Mouse (Mus musculus) neural tube, embryonic 15.5 days (tissue): ENCODE measurements around the gene Fntb. TPM values are rescaled to one million over a fixed set of nuclear protein-coding genes. Genes with fewer than 3 reads are reported as not detected.

Experiments
- ATAC-seq: fragments of 200-750 bp; cut with Nextera tagmentation; 2 replicates; pipeline ENCODE4 v1.8.0; 2017; ENCODE audit warnings: mild to moderate bottlenecking, moderate TSS enrichment, moderate library complexity; ENCODE audit not compliant: low FRiP score
- H3K27ac ChIP-seq: fragments of 300-500 bp; sonication (generic); replicated peaks from 2 replicates; pipeline ENCODE4 v1.5.1; 2015; ENCODE audit warnings: mild to moderate bottlenecking, inconsistent platforms
- H3K27me3 ChIP-seq: fragments of 300-500 bp; sonication (generic); replicated peaks from 2 replicates; pipeline ENCODE4 v1.6.1; 2015; ENCODE audit warnings: inconsistent platforms
- H3K36me3 ChIP-seq: fragments of 300-500 bp; sonication (generic); 2 replicates; pipeline ENCODE4 v1.6.1; 2015; ENCODE audit warnings: inconsistent platforms
- H3K4me1 ChIP-seq: fragments of 300-500 bp; sonication (generic); 2 replicates; pipeline ENCODE4 v1.6.1; 2015; ENCODE audit warnings: inconsistent platforms
- H3K4me2 ChIP-seq: fragments of 300-500 bp; sonication (generic); 2 replicates; pipeline ENCODE4 v1.6.1; 2015; ENCODE audit warnings: inconsistent platforms, mild to moderate bottlenecking, moderate library complexity
- H3K4me3 ChIP-seq: fragments of 300-500 bp; sonication (generic); replicated peaks from 2 replicates; pipeline ENCODE4 v1.5.1; 2015; ENCODE audit warnings: mild to moderate bottlenecking, inconsistent platforms
- H3K9ac ChIP-seq: fragments of 300-500 bp; sonication (generic); replicated peaks from 2 replicates; pipeline ENCODE4 v1.6.1; 2015; ENCODE audit warnings: mild to moderate bottlenecking, inconsistent platforms
- H3K9me3 ChIP-seq: fragments of 300-500 bp; sonication (generic); replicated peaks from 2 replicates; pipeline ENCODE4 v1.6.1; 2016; ENCODE audit warnings: inconsistent platforms
- WGBS: fragments of 180-500 bp; shearing (Covaris S2); methylation state at CpG from one replicate; pipeline ENCODE4 v1.1.7; 2015; ENCODE audit warnings: mixed read lengths; 5-methylcytosine and 5-hydroxymethylcytosine counted together
- polyA plus RNA-seq: library from polyadenylated mRNA; unstranded; fragments of >200 nt; fragmentation: Nextera tagmentation; extraction: Ambion mirVana; gene quantifications from 2 replicates; pipeline ENCODE4 v1.2.1, GENCODE M21; 2015

Fntb gene
- polyA plus RNA-seq, 1 experiment from 2014 or later: 41.5 TPM

GRCm38 (mm10) chr12:76798008-76798720 lies 32.8 kb downstream of the Fntb start:
- Histone ChIP-seq H3K9ac (no peak overlapping the region), H3K4me3 (no peak overlapping the region), H3K4me1 (no peaks in the 10 kb centered on the region), H3K9me3 (no peaks in the 10 kb centered on the region), H3K27ac (no peak overlapping the region), H3K36me3 (peaks cover 16% of the 10 kb centered on the region), H3K4me2 (no peak overlapping the region), H3K27me3 (no peaks in the 10 kb centered on the region)
- WGBS: 59% methylated on average over 5 of the region's 5 CpGs
- ATAC-seq: no peak

- no peak overlapping the region for H3K4me3 ChIP-seq
- no peaks in the 10 kb centered on the region for H3K9me3 ChIP-seq
- peaks cover 16% of the 10 kb centered on the region for H3K36me3 ChIP-seq
- no peaks in the 10 kb centered on the region for H3K4me1 ChIP-seq
- H3K27me3 ChIP-seq: no peaks in the 10 kb centered on the region
- H3K27ac ChIP-seq: no peak overlapping the region
- WGBS: 95% methylated on average over 10 of the region's 10 CpGs
- ATAC-seq: no peak
- H3K9ac ChIP-seq: no peak overlapping the region
- H3K4me2 ChIP-seq: no peak overlapping the region
Measured at GRCm38 (mm10) chr12:76803028-76803427, 37.6 kb downstream of the Fntb start.

GRCm38 (mm10) chr12:76803700-76804252 lies 38.4 kb downstream of the Fntb start:
- no peaks in the 10 kb centered on the region for H3K4me1 ChIP-seq
- H3K36me3 ChIP-seq: peaks cover 16% of the 10 kb centered on the region
- no peaks in the 10 kb centered on the region for H3K27me3 ChIP-seq
- no peaks in the 10 kb centered on the region for H3K9me3 ChIP-seq
- no peak overlapping the region for H3K4me2 ChIP-seq
- no peak overlapping the region for H3K9ac ChIP-seq
- H3K27ac ChIP-seq: no peak overlapping the region
- H3K4me3 ChIP-seq: no peak overlapping the region
- WGBS: 58% methylated on average over 7 of the region's 7 CpGs
- ATAC-seq: no peak

- Histone ChIP-seq H3K4me1 (no peaks in the 10 kb centered on the region), H3K27me3 (no peaks in the 10 kb centered on the region), H3K27ac (no peak overlapping the region), H3K36me3 (peaks cover 3% of the 10 kb centered on the region; the same call in 1 of the 2 replicates), H3K9ac (no peak overlapping the region), H3K4me3 (no peak overlapping the region), H3K4me2 (no peak overlapping the region), H3K9me3 (no peaks in the 10 kb centered on the region)
- no peak for ATAC-seq
- WGBS: 91% methylated on average over 10 of the region's 10 CpGs
Measured at GRCm38 (mm10) chr12:76805056-76805811, 39.8 kb downstream of the Fntb start.

- no peak overlapping the region for H3K9ac ChIP-seq
- no peaks in the 10 kb centered on the region for H3K27me3 ChIP-seq
- no peaks in the 10 kb centered on the region for H3K4me1 ChIP-seq
- no peak overlapping the region for H3K4me2 ChIP-seq
- H3K9me3 ChIP-seq: no peaks in the 10 kb centered on the region
- no peak overlapping the region for H3K27ac ChIP-seq
- 84% methylated on average over 10 of the region's 10 CpGs for WGBS
- no peak for ATAC-seq
- H3K36me3 ChIP-seq: peaks cover 4% of the 10 kb centered on the region; the same call in 1 of the 2 replicates
- H3K4me3 ChIP-seq: no peak overlapping the region
Measured at GRCm38 (mm10) chr12:76807796-76808195, 42.4 kb downstream of the Fntb start.

- no peak overlapping the region for H3K9ac ChIP-seq
- ATAC-seq: no peak
- H3K4me1 ChIP-seq: 0 out of 2 replicates have a peak, but pooled peaks cover 2% of the 10 kb centered on the region
- H3K9me3 ChIP-seq: no peaks in the 10 kb centered on the region
- 92% methylated on average over 5 of the region's 5 CpGs for WGBS
- H3K27me3 ChIP-seq: no peaks in the 10 kb centered on the region
- H3K27ac ChIP-seq: no peak overlapping the region
- H3K36me3 ChIP-seq: peaks cover 4% of the 10 kb centered on the region; the same call in 1 of the 2 replicates
- H3K4me2 ChIP-seq: no peak overlapping the region
- no peak overlapping the region for H3K4me3 ChIP-seq
Measured at GRCm38 (mm10) chr12:76810491-76810890, 45.1 kb downstream of the Fntb start.

GRCm38 (mm10) chr12:76811006-76811405 lies 45.6 kb downstream of the Fntb start:
- no peak for ATAC-seq
- no peak overlapping the region for H3K9ac ChIP-seq
- 0 out of 2 replicates have a peak, but pooled peaks cover 2% of the 10 kb centered on the region for H3K4me1 ChIP-seq
- no peak overlapping the region for H3K4me2 ChIP-seq
- H3K4me3 ChIP-seq: no peak overlapping the region
- no peak overlapping the region for H3K27ac ChIP-seq
- 92% methylated on average over 4 of the region's 4 CpGs for WGBS
- no peaks in the 10 kb centered on the region for H3K27me3 ChIP-seq
- peaks cover 4% of the 10 kb centered on the region; the same call in 1 of the 2 replicates for H3K36me3 ChIP-seq
- no peaks in the 10 kb centered on the region for H3K9me3 ChIP-seq

GRCm38 (mm10) chr12:76813543-76813942 lies 48.2 kb downstream of the Fntb start:
- H3K9ac ChIP-seq: no peak overlapping the region
- no peaks in the 10 kb centered on the region for H3K27me3 ChIP-seq
- WGBS: 89% methylated on average over 10 of the region's 10 CpGs
- H3K27ac ChIP-seq: no peak overlapping the region
- no peak overlapping the region for H3K4me3 ChIP-seq
- peaks cover 10% of the 10 kb centered on the region; the same call in 1 of the 2 replicates for H3K4me1 ChIP-seq
- no peaks in the 10 kb centered on the region for H3K9me3 ChIP-seq
- H3K4me2 ChIP-seq: no peak overlapping the region
- ATAC-seq: no peak
- H3K36me3 ChIP-seq: peaks cover 4% of the 10 kb centered on the region; the same call in 1 of the 2 replicates

- WGBS: 86% methylated on average over 2 of the region's 2 CpGs
- ATAC-seq: no peak
- no peak overlapping the region for H3K27ac ChIP-seq
- H3K9ac ChIP-seq: no peak overlapping the region
- H3K4me1 ChIP-seq: peaks cover 13% of the 10 kb centered on the region
- H3K36me3 ChIP-seq: peaks cover 4% of the 10 kb centered on the region; the same call in 1 of the 2 replicates
- no peaks in the 10 kb centered on the region for H3K9me3 ChIP-seq
- no peak overlapping the region for H3K4me2 ChIP-seq
- H3K27me3 ChIP-seq: no peaks in the 10 kb centered on the region
- H3K4me3 ChIP-seq: no peak overlapping the region
Measured at GRCm38 (mm10) chr12:76814120-76814519, 48.7 kb downstream of the Fntb start.

GRCm38 (mm10) chr12:76816720-76817119 lies 51.3 kb downstream of the Fntb start:
- no peak for ATAC-seq
- Histone ChIP-seq H3K9ac (no peak overlapping the region), H3K4me1 (peaks cover 39% of the 10 kb centered on the region), H3K36me3 (peaks cover 4% of the 10 kb centered on the region; the same call in 1 of the 2 replicates), H3K27ac (no peak overlapping the region), H3K4me3 (no peak overlapping the region), H3K4me2 (no peak overlapping the region), H3K9me3 (no peaks in the 10 kb centered on the region), H3K27me3 (no peaks in the 10 kb centered on the region)
- 70% methylated on average over 4 of the region's 4 CpGs for WGBS

GRCm38 (mm10) chr12:76817176-76817575 lies 51.8 kb downstream of the Fntb start:
- Histone ChIP-seq H3K4me3 (no peak overlapping the region), H3K9ac (no peak overlapping the region)
- 65% methylated on average over 4 of the region's 4 CpGs for WGBS

More at GRCm38 (mm10) chr12:76817176-76817575, 51.8 kb downstream of the Fntb start:
- Histone ChIP-seq H3K9me3 (no peaks in the 10 kb centered on the region), H3K4me1 (peaks cover 41% of the 10 kb centered on the region), H3K27ac (no peak overlapping the region), H3K36me3 (peaks cover 4% of the 10 kb centered on the region; the same call in 1 of the 2 replicates), H3K4me2 (no peak overlapping the region), H3K27me3 (no peaks in the 10 kb centered on the region)
- no peak for ATAC-seq
